12 mouse cellular contexts compared by ENCODE assay signal in the genomic region with DNA sequence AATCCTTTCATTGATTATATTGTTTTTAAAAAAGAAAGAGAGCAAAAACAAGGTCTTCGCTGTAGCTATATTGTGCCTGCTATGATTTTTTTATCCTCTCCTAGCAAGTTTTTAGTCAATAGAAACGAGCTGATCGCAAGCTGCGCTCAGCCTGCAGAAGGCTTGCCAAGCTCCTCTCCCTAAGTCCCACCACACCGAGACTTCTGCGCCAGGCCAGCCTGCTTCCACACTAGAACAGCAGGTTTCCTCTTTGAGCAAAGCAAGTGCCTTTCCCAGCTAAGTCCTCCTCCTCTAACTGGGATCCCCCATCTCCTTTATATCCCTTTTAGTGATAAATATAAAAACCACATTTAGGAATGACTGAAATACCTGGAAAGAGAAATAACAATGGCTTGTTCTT.
DNase-seq lines count a peak whose midpoint lies in the region; ATAC-seq lines count a peak whose summit lies in the region.
"Had no signal": no experiment of that assay in that cellular context is flagged by ENCODE, and none has a peak within 500 bp of the region (broad histone marks: within the 10 kb centered on the region; RNA-seq: fewer than 3 reads in every experiment).

No protein-coding gene starts in this region.

- no peak for DNase-seq in frontal cortex, postnatal 25 days (ENCODE audit: low spot score in 2 of 2)
- DNase-seq in brain, embryonic 18.5 days (ENCODE audit: low read depth, low spot score), result peak; percentile 40
- DNase-seq in layer of hippocampus, adult 9-11 months, result peak; percentile 74
- peak; percentile 82 to 89 for DNase-seq in right cerebral cortex, postnatal 10 days (ENCODE audit: low spot score in 2 of 2)
- no peak for DNase-seq in lung, postnatal 25 days (ENCODE audit: low spot score)
- no peak for DNase-seq in spleen, postnatal 36 days (ENCODE audit: low spot score in 2 of 2)
- DNase-seq in gastrocnemius, postnatal 25 days, result no peak
- DNase-seq: adrenal gland, adult 2 months; cerebellum, adult 11 months; kidney, adult 9 months; midbrain, embryonic 14.5 days had no signal

- peak; percentile 56 for ATAC-seq in frontal cortex, adult (ENCODE audit: low TSS enrichment)

Comparison
In these comparisons a context has a peak if more than half of its experiments do, and no peak if none do; other contexts are left out.
1. DNase-seq: peak in brain, embryonic 18.5 days (single experiment), layer of hippocampus, adult 9-11 months (single experiment) and right cerebral cortex, postnatal 10 days (2 of 2); none in frontal cortex, postnatal 25 days (0 of 2), lung, postnatal 25 days (single experiment), spleen, postnatal 36 days (0 of 2) and gastrocnemius, postnatal 25 days (single experiment).